Mouse (Mus musculus) heart, embryonic 14.5 days (tissue): ENCODE data around the gene Snrpd2. TPM values are rescaled to one million over a fixed set of nuclear protein-coding genes. Genes with fewer than 3 reads are reported as not detected.

ENCODE experiments used
- ATAC-seq: fragments of 200-750 bp; cut with Nextera tagmentation; 2 replicates; pipeline ENCODE4 v1.8.0; 2017; ENCODE audit warnings: low read depth, moderate TSS enrichment; ENCODE audit not compliant: insufficient number of reproducible peaks, insufficient read depth, low FRiP score
- H3K27ac ChIP-seq, 2 experiments: fragments of 200-500 bp in 1 of 2; fragments of 300-500 bp in 1 of 2; sonication (generic) in 1 of 2; replicated peaks in 1 of 2; 2 replicates each; pipeline ENCODE4 v1.5.1; 2012 to 2014; ENCODE audit warnings: low read depth in 2 of 2, low read length in 2 of 2, control low read depth in 1 of 2, mild to moderate bottlenecking in 1 of 2, mixed read lengths in 1 of 2; ENCODE audit not compliant: control insufficient read depth in 1 of 2, insufficient read depth in 1 of 2
- H3K27me3 ChIP-seq: fragments of 300-500 bp; sonication (generic); 2 replicates; pipeline ENCODE4 v1.6.1; 2014; ENCODE audit warnings: mild to moderate bottlenecking, low read length, control low read depth; ENCODE audit not compliant: control insufficient read depth, insufficient read depth
- H3K36me3 ChIP-seq: fragments of 300-500 bp; sonication (generic); 2 replicates; pipeline ENCODE4 v1.6.1; 2014; ENCODE audit warnings: mild to moderate bottlenecking, control low read depth, low read length, mixed read lengths; ENCODE audit not compliant: control insufficient read depth, insufficient read depth
- H3K4me1 ChIP-seq, 2 experiments: fragments of 200-500 bp in 1 of 2; fragments of 300-500 bp in 1 of 2; sonication (generic) in 1 of 2; 2 replicates each; pipeline ENCODE4 v1.6.1; 2012 to 2014; ENCODE audit warnings: low read length in 2 of 2, control low read depth in 1 of 2, mixed read lengths in 1 of 2; ENCODE audit not compliant: control insufficient read depth in 2 of 2, insufficient read depth in 2 of 2
- H3K4me2 ChIP-seq: fragments of 300-500 bp; sonication (generic); 2 replicates; pipeline ENCODE4 v1.6.1; 2014; ENCODE audit warnings: mild to moderate bottlenecking, low read length
- H3K4me3 ChIP-seq, 2 experiments: fragments of 200-500 bp in 1 of 2; fragments of 300-500 bp in 1 of 2; sonication (generic) in 1 of 2; 2 replicates each; pipeline ENCODE4 v1.5.1; 2012 to 2014; ENCODE audit warnings: low read length in 2 of 2, mild to moderate bottlenecking in 2 of 2, control low read depth in 1 of 2, low read depth in 1 of 2, moderate library complexity in 1 of 2; ENCODE audit not compliant: control insufficient read depth in 1 of 2, insufficient read depth in 1 of 2
- H3K9ac ChIP-seq: fragments of 300-500 bp; sonication (generic); 2 replicates; pipeline ENCODE4 v1.6.1; 2014; ENCODE audit warnings: mild to moderate bottlenecking, low read length
- H3K9me3 ChIP-seq: fragments of 300-500 bp; sonication (generic); 2 replicates; pipeline ENCODE4 v1.6.1; 2016; ENCODE audit warnings: low read length, control low read depth; ENCODE audit not compliant: control insufficient read depth
- WGBS: fragments of 180-500 bp; shearing (Covaris S2); extraction: QIAGEN DNeasy Blood & Tissue Kit; methylation state at CpG from one replicate; pipeline ENCODE4 v1.1.7; 2014; 5-methylcytosine and 5-hydroxymethylcytosine counted together
- polyA plus RNA-seq: library from polyadenylated mRNA; unstranded; fragments of >200 nt; fragmentation: Nextera tagmentation; extraction: Ambion mirVana; gene quantifications from 2 replicates; pipeline ENCODE4 v1.2.1, GENCODE M21; 2014

The Snrpd2 gene
- 104 and 111 TPM in 2 replicates for polyA plus RNA-seq

DNA sequence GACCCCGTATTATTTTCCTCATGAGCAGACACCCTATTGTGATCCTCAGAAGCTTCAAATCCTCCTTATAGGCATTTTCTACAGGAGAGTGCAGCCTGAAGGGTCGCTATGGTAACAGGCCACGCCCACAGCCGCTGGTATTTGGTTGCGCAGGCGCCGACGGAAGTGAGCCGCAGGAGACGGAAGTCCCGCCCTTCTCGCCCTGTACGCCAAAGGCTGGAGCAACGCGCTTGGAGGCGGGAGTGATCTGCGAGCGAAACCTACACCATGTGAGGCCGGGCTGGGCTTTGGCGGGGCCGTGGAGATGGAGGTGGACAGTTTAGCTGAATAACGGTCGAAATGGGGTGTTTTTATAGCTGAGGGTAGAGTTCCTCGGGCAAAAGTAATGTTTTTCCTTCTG lies at the start of gene Snrpd2:
Gene Snrpd2, plus strand, starts transcription at position 97 of the 400 bp plus-strand sequence.
- peaks cover 5 to 20% of the 10 kb centered on the region in 2 experiments; a peak in 3 of 4 replicates for H3K4me1 ChIP-seq
- H3K9ac ChIP-seq: peak within 1 kb of the TSS; percentile 84
- under 1% methylated on average over 24 of the region's 24 CpGs for WGBS
- H3K4me2 ChIP-seq: peak within 1 kb of the TSS; percentile 90
- peak within 1 kb of the TSS; percentile 70 to 89 for H3K27ac ChIP-seq
- no peaks in the 10 kb centered on the region for H3K27me3 ChIP-seq
- peak within 1 kb of the TSS; percentile 60 to 66 for H3K4me3 ChIP-seq
- H3K9me3 ChIP-seq: no peaks in the 10 kb centered on the region
- peak; percentile 90 for ATAC-seq
- H3K36me3 ChIP-seq: peaks cover 41% of the 10 kb centered on the region

DNA sequence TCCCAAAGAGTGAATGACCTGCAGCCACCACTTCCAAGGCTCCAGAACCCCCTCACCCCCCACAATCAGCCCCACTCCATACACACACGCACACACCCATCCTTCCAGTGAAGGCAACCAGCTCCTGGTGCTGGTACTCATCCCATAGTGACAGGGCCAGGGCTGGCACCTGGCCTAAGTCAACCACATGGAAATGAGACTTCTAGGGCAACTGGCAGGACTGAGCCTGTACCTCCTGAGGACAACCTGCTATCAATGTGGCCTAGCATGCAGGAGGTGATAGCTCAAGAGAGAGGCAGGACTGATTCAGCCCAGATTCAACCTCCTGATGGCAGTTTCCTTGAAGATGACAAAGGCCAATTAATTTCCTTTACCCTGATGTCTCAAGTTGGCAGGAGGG lies 49.2 kb upstream of the Snrpd2 start:
- Histone ChIP-seq H3K36me3 (peaks cover 23% of the 10 kb centered on the region), H3K9ac (no peak overlapping the region), H3K4me1 (peaks cover 13 to 26% of the 10 kb centered on the region in 2 experiments), H3K9me3 (peaks cover 9% of the 10 kb centered on the region; the same call in 1 of the 2 replicates), H3K27me3 (no peaks in the 10 kb centered on the region), H3K4me3 (no peak overlapping the region), H3K27ac (no peak overlapping the region), H3K4me2 (no peak overlapping the region)
- ATAC-seq: no peak
- WGBS: 90% methylated on average over 1 of the region's 1 CpGs

DNA sequence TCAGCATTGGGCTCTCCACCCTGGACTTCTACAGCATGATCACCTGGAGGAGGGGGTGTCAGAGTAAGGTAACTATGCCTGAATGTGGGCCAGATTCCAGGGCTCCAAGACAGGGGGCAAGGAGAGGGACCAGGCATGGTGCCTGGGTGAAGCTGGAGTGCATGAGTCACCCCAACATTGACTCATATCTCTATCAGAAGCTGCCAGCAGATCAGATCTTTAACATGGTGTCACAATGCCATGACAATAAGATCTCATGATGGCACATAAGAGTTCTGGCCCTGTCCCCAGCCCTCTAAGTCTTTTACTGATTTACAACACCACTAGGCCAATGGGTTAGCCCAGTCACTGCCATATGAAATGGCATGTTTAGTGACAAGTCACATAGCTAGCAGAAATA lies 45.8 kb upstream of the Snrpd2 start:
- ATAC-seq: no peak

DNA sequence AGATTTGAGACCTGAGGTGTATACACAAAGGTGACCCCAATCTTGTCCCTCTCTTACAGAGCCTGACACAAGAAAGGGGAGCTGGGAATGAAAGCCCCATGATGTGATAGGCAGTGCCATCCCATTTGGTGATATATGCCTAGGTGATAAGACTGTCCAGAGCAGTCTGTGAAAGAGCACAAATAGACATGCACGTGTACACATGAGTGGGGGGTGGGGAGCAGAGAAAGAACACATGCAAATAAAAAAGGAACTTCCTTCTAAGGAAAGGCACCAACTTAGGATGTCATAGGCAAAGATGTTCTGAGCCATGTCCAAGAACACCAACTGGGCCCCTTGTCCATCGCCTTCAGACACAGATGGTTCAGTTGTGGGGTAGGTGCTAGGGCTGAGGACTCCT lies 45.0 kb upstream of the Snrpd2 start:
- WGBS: 59% methylated on average over 2 of the region's 2 CpGs
- no peak overlapping the region for H3K4me3 ChIP-seq
- no peaks in the 10 kb centered on the region for H3K27me3 ChIP-seq
- no peak for ATAC-seq
- H3K27ac ChIP-seq: no peak overlapping the region
- H3K4me2 ChIP-seq: no peak overlapping the region
- peaks cover 9% of the 10 kb centered on the region; the same call in 1 of the 2 replicates for H3K9me3 ChIP-seq
- peaks cover 0 to 7% of the 10 kb centered on the region in 2 experiments; a peak in 2 of 4 replicates for H3K4me1 ChIP-seq
- no peaks in the 10 kb centered on the region for H3K36me3 ChIP-seq
- no peak overlapping the region for H3K9ac ChIP-seq

More for the DNA sequence above, 45.8 kb upstream of the Snrpd2 start:
- Histone ChIP-seq H3K4me3 (no peak overlapping the region), H3K9me3 (peaks cover 9% of the 10 kb centered on the region; the same call in 1 of the 2 replicates), H3K9ac (no peak overlapping the region), H3K4me2 (no peak overlapping the region), H3K4me1 (peaks cover 0 to 7% of the 10 kb centered on the region in 2 experiments; a peak in 2 of 4 replicates), H3K27me3 (no peaks in the 10 kb centered on the region), H3K36me3 (0 out of 2 replicates have a peak, but pooled peaks cover 2% of the 10 kb centered on the region), H3K27ac (no peak overlapping the region)

DNA sequence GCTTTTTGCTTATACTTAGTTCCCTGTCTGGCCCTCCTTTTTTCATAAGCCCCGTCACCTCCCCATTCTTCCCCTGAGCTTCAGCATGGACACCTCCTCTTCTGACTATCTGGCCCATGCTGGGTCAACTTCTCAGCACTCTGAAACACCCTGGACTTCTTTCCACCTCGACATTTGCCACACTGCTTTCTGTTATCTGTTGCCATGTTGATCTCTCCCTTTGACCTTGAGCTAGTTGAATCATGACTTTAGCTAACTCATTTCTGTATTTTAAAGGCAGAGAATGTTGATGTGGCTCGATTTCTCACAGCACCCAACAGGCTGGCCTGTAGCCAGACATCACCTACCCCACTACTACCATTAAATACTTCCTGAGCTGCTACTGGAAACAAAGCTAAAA lies 42.1 kb upstream of the Snrpd2 start:
- Histone ChIP-seq H3K9ac (no peak overlapping the region), H3K27me3 (no peaks in the 10 kb centered on the region), H3K9me3 (peaks cover 9% of the 10 kb centered on the region; the same call in 1 of the 2 replicates), H3K4me2 (no peak overlapping the region), H3K4me1 (peaks cover 0 to 7% of the 10 kb centered on the region in 2 experiments; a peak in 2 of 4 replicates), H3K4me3 (no peak overlapping the region), H3K36me3 (no peaks in the 10 kb centered on the region), H3K27ac (no peak overlapping the region)
- 33% methylated on average over 3 of the region's 3 CpGs for WGBS
- ATAC-seq: no peak

DNA sequence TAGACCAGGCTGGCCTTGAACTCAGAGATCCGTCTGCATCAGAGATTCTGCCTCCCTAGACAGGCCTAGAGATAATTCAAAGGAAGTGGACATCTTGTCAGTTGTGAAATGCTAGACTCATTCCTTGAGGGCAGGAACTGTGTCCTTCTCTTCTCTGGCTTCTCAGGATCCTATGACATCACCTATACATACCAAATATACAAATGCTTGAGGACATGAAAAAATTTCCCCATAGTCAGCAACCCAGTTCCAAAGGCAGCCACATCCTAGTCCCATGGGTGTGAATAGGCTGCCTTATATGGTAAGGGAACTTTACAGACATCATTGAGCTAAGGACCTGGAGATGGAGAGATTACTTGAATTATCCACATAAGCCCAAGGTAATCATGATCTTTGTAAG lies 40.0 kb upstream of the Snrpd2 start:
- no peak for ATAC-seq
- Histone ChIP-seq H3K27me3 (no peaks in the 10 kb centered on the region), H3K4me2 (no peak overlapping the region), H3K4me1 (peaks cover 0 to 7% of the 10 kb centered on the region in 2 experiments; a peak in 2 of 4 replicates), H3K9me3 (no peaks in the 10 kb centered on the region), H3K9ac (no peak overlapping the region), H3K36me3 (no peaks in the 10 kb centered on the region), H3K4me3 (no peak overlapping the region), H3K27ac (no peak overlapping the region)
- WGBS: 66% methylated on average over 1 of the region's 1 CpGs

DNA sequence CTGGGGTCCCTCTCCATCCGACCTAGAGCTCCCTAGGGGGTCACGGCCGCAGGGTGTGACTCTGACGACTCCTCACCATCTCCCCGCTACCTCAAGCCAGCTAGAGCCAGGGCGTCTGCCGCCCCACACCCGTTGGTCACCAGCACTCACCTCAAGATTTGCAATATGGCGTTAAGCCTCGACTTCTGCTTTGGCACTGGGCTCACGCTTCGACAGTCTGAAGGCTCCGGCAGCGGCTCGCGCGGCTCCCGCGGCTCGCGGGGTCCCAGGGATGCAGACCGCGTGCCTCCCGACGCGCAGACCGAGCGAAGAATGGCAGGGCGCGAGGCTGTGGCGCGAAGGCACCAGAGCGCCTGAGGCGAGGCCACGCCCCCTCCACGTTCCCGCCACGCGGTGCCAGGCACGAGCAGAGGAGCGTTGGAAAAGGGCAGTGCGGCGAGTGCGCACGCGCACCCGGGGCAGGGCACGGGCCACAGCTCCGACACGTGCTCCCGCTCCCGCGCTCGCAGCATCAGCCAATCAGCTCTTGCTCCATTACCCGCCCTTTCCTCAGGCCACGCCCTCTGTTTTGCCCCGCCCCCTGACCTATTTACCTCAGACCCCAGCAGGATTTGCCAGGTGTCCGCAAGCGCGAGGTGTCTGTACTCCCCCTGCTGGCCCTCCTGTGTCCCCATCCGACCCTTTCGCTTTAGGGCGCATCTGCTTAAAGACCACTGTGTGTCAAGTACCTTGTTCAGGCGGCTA lies 31.3 kb upstream of the Snrpd2 start, which contains the start of gene Gm4969:
Gene Gm4969, minus strand, starts transcription at position 341 of the 744 bp plus-strand sequence.
- Histone ChIP-seq H3K9ac (no peak within 1 kb of the TSS), H3K27ac (no peak within 1 kb of the TSS), H3K4me1 (peaks cover 8 to 18% of the 10 kb centered on the region in 2 experiments; a peak in 3 of 4 replicates), H3K36me3 (no peaks in the 10 kb centered on the region), H3K4me3 (peak within 1 kb of the TSS; percentile 15 to 23), H3K4me2 (peak within 1 kb of the TSS; percentile 58), H3K9me3 (peaks cover 8% of the 10 kb centered on the region; the same call in 1 of the 2 replicates), H3K27me3 (no peaks in the 10 kb centered on the region)
- ATAC-seq: 0 out of 2 replicates have a peak, but pooled peaks have one; percentile 10
- WGBS: 21% methylated on average over 63 of the region's 64 CpGs
